In the genomic region with DNA sequence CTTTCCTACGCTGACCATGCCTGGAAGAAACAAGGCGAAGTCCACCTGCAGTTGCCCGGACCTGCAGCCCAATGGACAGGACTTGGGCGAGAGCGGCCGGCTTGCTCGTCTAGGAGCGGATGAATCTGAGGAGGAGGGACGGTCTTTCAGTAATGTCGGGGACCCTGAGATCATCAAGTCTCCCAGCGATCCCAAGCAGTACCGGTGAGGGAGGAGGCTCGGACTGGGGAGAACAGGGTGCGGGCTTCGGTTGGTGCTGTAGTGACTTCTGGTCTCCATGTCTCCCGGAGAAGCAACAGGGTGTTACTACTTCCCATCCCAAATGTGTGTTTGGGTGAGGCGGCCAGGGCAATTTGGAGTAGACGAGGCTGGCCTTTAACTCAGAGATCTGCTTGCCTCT, we compare ENCODE assay signal across 8 mouse cellular contexts. TPM values are rescaled to one million over a fixed set of nuclear protein-coding genes. Genes with fewer than 3 reads are reported as not detected.
DNase-seq lines count a peak whose midpoint lies in the region; ATAC-seq and TF ChIP-seq lines count a peak whose summit lies in the region.

No protein-coding gene starts in this region.

- H3K27me3 ChIP-seq in heart, embryonic 11.5 days (ENCODE audit: control insufficient read depth, insufficient read depth, low read length): no peaks in the 10 kb centered on the region
- H3K27me3 ChIP-seq in E14TG2a.4 (ENCODE audit: insufficient read depth, low read length): no peaks in the 10 kb centered on the region
- no peaks in the 10 kb centered on the region for H3K27me3 ChIP-seq in limb, embryonic 14.5 days (ENCODE audit: control insufficient read depth, insufficient read depth, low read length)
- H3K27me3 ChIP-seq in small intestine, adult 2 months (ENCODE audit: control insufficient read depth, insufficient read depth, low read length): no peaks in the 10 kb centered on the region

- 0 out of 2 replicates have a peak, but pooled peaks cover 3% of the 10 kb centered on the region for H3K4me1 ChIP-seq in heart, embryonic 11.5 days (ENCODE audit: control insufficient read depth, insufficient read depth, low read length)
- peaks cover 36% of the 10 kb centered on the region for H3K4me1 ChIP-seq in E14TG2a.4 (replicated peaks; ENCODE audit: low read depth, low read length)
- H3K4me1 ChIP-seq in limb, embryonic 14.5 days (ENCODE audit: control insufficient read depth, insufficient read depth, low read length): peaks cover 16% of the 10 kb centered on the region; the same call in 1 of the 2 replicates
- H3K4me1 ChIP-seq in small intestine, adult 2 months (ENCODE audit: control insufficient read depth, insufficient read depth, insufficient read length, low read length): no peaks in the 10 kb centered on the region; the same call in 1 of the 2 replicates

- peak overlapping the region; percentile 78 for H3K4me2 ChIP-seq in heart, embryonic 11.5 days
- peak overlapping the region; percentile 56 for H3K4me2 ChIP-seq in limb, embryonic 14.5 days (replicated peaks; ENCODE audit: low read depth, low read length, severe bottlenecking)

- peak overlapping the region; percentile 89 for H3K9ac ChIP-seq in heart, embryonic 11.5 days (ENCODE audit: low read depth, low read length)
- H3K9ac ChIP-seq in limb, embryonic 14.5 days (ENCODE audit: low read depth, low read length, severe bottlenecking): peak overlapping the region; percentile 81

- H3K36me3 ChIP-seq in heart, embryonic 11.5 days (ENCODE audit: control insufficient read depth, insufficient read depth, low read length): peaks cover 2% of the 10 kb centered on the region; the same call in 1 of the 2 replicates
- peaks cover 16% of the 10 kb centered on the region for H3K36me3 ChIP-seq in E14TG2a.4 (ENCODE audit: insufficient read depth, low read length)
- peaks cover 5% of the 10 kb centered on the region; the same call in 1 of the 2 replicates for H3K36me3 ChIP-seq in limb, embryonic 14.5 days (ENCODE audit: control insufficient read depth, insufficient read depth, low read length)
- H3K36me3 ChIP-seq in small intestine, adult 2 months (ENCODE audit: control insufficient read depth, insufficient read depth, low read length): no peaks in the 10 kb centered on the region

- peak overlapping the region; percentile 94 for H3K27ac ChIP-seq in heart, embryonic 11.5 days (ENCODE audit: low read depth, low read length)
- peak overlapping the region; percentile 82 for H3K27ac ChIP-seq in limb, embryonic 14.5 days (replicated peaks; ENCODE audit: low read depth, low read length)
- peak overlapping the region; percentile 80 for H3K27ac ChIP-seq in small intestine, adult 2 months (ENCODE audit: insufficient read depth, low read depth, low read length)

- no peak for TF ChIP-seq POLR2A in limb, embryonic 14.5 days (IDR thresholded peaks at IDR 0.05; ENCODE audit: borderline replicate concordance, extremely low read depth, insufficient read depth, insufficient read length)
- TF ChIP-seq POLR2A in small intestine, adult 2 months (IDR thresholded peaks at IDR 0.05; ENCODE audit: low read depth, low read length): no peak

- DNase-seq in heart, adult 9 months (ENCODE audit: low spot score in 2 of 2): no peak
- peak; percentile 5 for DNase-seq in limb, embryonic 14.5 days (ENCODE audit: low spot score)
- no peak for DNase-seq in thymus, postnatal 14 days
- no peak for DNase-seq in right cerebral cortex, postnatal 25 days

- H3K9me3 ChIP-seq in heart, embryonic 11.5 days (replicated peaks; ENCODE audit: control insufficient read depth, low read length): no peaks in the 10 kb centered on the region
- H3K9me3 ChIP-seq in E14TG2a.4 (ENCODE audit: low read length): no peaks in the 10 kb centered on the region
- H3K9me3 ChIP-seq in limb, embryonic 14.5 days (ENCODE audit: control insufficient read depth, low read length): no peaks in the 10 kb centered on the region

- WGBS in heart, embryonic 11.5 days (ENCODE audit: insufficient replicate concordance): under 1% methylated on average over 18 of the region's 18 CpGs
- 0% methylated on average over 18 of the region's 18 CpGs for WGBS in limb, embryonic 14.5 days
- 1% methylated on average over 18 of the region's 18 CpGs for WGBS in small intestine, adult 2 months

- H3K4me3 ChIP-seq in heart, embryonic 11.5 days (ENCODE audit: low read depth, low read length): peak overlapping the region; percentile 82
- peak overlapping the region; percentile 97 for H3K4me3 ChIP-seq in E14TG2a.4 (replicated peaks; ENCODE audit: low read length)
- H3K4me3 ChIP-seq in limb, embryonic 14.5 days (replicated peaks; ENCODE audit: low read length): peak overlapping the region; percentile 74
- peak overlapping the region; percentile 77 for H3K4me3 ChIP-seq in small intestine, adult 2 months (ENCODE audit: low read depth, low read length)

- ATAC-seq in heart, embryonic 11.5 days (replicated peaks; ENCODE audit: insufficient number of reproducible peaks, low FRiP score, low TSS enrichment): 0 out of 2 replicates have a peak, but pooled peaks have one; percentile 2
- ATAC-seq in erythroblast, adult 5-6 weeks (replicated peaks; ENCODE audit: low FRiP score, poor library complexity, severe bottlenecking): peak; percentile 56
- no peak; the same call in 1 of the 2 replicates for ATAC-seq in limb, embryonic 14.5 days (ENCODE audit: low FRiP score, low read depth)

- no peak for TF ChIP-seq CTCF in E14TG2a.4 (conservative IDR thresholded peaks at IDR 0.05; ENCODE audit: low read length)
- no peak for TF ChIP-seq CTCF in small intestine, adult 2 months (IDR thresholded peaks at IDR 0.05; ENCODE audit: extremely low read depth, insufficient read length, insufficient replicate concordance, low read depth, low read length)

RNA-seq across cellular contexts. Expression of a gene that starts 0.5 kb away (rescaled TPM):
- 42.5 and 46.6 TPM in 2 replicates for polyA plus RNA-seq in heart, embryonic 11.5 days (2014; fragmentation: Nextera tagmentation; extraction: Ambion mirVana)
- total RNA-seq in erythroblast, adult 5-6 weeks (2015; ENCODE audit: low replicate concordance): 178 and 182 TPM in 2 replicates
- 191 and 203 TPM in 2 replicates for total RNA-seq in erythroblast, adult 5-6 weeks (2017; ENCODE audit: low replicate concordance)
- polyA plus RNA-seq in limb, embryonic 14.5 days (2012; rRNA removed): 114 and 133 TPM in 2 replicates
- 50.1 and 50.6 TPM in 2 replicates for polyA plus RNA-seq in limb, embryonic 14.5 days (2014; fragmentation: Nextera tagmentation; extraction: Ambion mirVana)
- 4.8 and 9.1 TPM in 2 replicates for polyA plus RNA-seq in small intestine, adult 2 months (2012; rRNA removed)
